Mouse (Mus musculus): ENCODE data around the gene Plekhh3.

Gene Plekhh3

DNA sequence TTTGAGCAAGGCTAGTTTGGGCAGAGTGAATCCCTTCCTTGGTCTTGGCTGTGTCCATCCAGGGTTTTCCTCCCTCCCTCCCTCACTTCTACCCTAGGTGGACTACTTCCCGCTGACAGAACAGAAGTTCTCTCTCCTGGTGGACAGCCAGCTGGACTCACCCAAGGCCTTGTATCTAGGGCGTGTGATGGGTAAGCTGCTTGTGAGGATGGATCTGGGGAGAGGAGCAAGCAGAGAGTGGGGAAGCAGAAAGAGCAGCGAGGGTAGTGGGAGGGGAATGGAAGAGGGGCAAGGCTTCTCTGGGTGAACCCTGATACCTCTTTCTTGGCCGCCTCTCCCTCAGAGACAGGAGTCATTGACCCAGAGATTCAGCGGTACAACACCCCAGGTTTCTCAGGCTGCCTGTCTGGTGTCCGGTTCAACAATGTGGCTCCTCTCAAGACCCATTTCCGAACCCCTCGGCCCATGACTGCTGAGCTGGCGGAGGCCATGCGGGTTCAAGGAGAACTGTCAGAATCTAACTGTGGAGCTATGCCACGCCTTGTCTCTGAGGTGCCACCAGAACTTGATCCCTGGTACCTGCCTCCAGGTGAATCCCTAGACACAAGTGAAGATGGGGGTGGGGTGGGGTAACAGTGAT is 17.1 kb upstream of the Plekhh3 start:
- in situ Hi-C loops (cut with MboI, MseI), result loop anchor here in 1 of 2 experiments (10.0 kb wide), 1 partner anchor 213 kb away; the partner anchor contains the start of gene Cavin1

DNA sequence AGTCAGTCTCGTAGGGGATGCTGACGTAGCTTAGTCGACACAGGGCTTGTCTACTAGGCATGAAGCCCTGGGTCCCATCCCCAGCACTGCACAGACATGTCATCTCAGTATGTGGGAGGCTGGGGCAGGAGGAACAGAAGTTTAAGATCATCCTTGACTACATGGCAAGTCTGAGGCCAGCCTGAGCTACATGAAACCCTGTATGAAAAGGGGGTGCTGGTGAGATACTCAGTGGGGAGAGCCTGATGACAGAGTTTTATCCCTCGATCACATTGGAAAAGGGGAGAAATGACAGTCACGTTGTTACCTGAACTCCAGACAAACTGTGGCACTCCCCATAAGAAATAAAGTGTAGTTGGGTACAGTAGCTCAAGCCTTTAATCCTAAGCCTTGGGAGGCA is 16.4 kb upstream of the Plekhh3 start:
- in situ Hi-C loops (cut with MboI, MseI), result loop anchor here in 1 of 2 experiments (10.0 kb wide), 1 partner anchor 213 kb away; the partner anchor contains the start of gene Cavin1

DNA sequence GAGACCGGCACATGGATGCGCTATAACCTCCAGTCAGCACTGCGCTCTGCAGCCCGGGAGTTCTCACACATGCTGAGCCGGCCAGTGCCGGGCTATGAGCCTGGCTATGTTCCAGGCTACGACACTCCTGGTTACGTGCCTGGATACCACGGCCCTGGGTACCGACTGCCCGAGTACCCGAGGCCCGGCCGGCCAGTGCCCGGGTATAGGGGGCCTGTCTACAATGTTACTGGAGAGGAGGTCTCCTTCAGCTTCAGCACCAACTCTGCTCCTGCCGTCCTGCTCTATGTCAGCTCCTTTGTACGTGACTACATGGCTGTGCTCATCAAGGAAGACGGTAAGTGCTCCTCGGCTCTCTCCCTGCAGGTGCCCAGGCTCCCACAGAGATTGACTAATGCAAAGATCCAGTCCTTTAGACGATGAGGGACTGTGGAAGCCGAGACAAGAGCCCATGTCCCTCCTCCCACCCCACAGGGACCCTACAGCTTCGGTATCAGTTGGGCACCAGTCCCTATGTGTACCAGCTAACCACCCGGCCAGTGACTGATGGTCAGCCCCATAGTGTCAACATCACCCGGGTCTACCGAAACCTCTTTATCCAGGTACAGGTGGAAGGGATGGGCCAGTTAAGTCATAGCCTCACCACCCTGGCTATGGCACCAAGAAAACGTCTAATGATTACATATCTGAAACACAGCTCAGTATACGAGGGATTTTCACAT is 15.5 kb upstream of the Plekhh3 start:
- in situ Hi-C loops (cut with MboI, MseI), result loop anchor here in 1 of 2 experiments (10.0 kb wide), 1 partner anchor 212 kb away; the partner anchor contains the start of gene Cavin1

DNA sequence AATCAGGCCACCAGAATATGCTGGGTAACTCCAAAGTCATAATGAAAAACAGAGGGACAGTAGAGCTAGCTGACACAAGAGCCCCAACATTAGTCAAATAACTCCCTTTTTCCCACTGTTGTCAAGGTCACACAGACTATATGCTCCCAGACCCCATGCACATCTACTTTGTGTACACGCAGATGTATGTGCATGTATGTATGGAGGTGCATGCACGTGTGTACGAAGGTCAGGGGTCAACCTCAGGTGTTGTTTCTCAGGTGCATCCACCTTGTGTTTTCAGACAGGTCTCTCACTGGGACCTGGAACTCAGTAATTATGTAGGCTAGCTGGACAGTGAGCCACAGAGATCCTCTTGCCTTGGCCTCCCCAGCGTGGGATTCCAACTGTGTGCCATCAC is 14.3 kb upstream of the Plekhh3 start:
- in situ Hi-C loops (cut with MboI, MseI), result loop anchor here in 1 of 2 experiments (10.0 kb wide), 1 partner anchor 211 kb away; the partner anchor contains the start of gene Cavin1

DNA sequence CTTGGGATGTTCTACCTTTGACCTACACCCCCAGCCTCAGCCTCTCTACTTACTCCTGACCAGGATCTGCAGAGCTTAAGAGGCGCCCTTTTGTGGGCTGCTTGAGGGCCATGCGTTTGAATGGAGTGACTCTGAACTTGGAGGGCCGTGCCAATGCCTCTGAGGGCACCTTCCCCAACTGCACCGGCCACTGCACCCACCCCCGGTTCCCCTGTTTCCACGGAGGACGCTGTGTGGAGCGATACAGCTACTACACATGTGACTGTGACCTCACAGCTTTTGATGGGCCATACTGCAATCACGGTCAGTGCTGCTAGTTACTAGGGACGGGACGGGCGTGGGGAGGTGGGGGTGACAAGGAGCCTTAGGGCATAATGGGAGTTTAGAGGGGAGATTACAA is 13.8 kb upstream of the Plekhh3 start:
- in situ Hi-C loops (cut with MboI, MseI), result loop anchor here in 1 of 2 experiments (5.0 to 10.0 kb wide), 2 partner anchors 103 to 210 kb away; partner anchors contain the start of genes Cavin1 and Coasy

DNA sequence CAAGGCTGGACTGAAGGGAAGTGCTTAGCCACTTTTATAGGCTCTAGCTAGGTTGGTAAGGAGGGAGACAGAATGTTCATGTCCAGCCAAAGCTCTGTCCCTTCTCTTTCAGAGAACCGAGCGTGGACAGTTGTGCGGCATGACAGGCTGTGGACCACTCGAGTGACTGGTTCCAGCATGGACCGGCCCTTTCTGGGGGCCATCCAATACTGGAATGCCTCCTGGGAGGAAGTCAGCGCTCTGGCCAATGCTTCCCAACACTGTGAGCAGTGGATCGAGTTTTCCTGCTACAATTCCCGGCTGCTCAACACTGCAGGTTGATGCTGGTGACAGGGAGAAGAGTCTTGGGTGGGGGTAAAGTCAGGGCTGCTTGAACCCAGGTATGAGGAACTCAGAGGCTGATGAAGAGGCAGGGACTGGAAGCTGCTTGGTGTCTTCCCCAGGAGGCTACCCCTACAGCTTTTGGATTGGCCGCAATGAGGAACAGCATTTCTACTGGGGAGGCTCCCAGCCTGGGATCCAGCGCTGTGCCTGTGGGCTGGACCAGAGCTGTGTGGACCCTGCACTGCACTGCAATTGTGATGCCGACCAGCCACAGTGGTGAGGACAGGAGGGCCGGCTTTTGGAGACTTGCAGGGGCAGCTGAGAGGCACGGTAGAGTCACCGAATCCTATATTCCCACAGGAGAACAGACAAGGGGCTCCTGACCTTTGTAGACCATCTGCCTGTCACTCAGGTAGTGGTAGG is 11.8 kb upstream of the Plekhh3 start:
- in situ Hi-C loops (cut with MboI, MseI), result loop anchor here in 1 of 2 experiments (5.0 to 10.0 kb wide), 2 partner anchors 101 to 208 kb away; partner anchors contain the start of genes Cavin1 and Coasy

DNA sequence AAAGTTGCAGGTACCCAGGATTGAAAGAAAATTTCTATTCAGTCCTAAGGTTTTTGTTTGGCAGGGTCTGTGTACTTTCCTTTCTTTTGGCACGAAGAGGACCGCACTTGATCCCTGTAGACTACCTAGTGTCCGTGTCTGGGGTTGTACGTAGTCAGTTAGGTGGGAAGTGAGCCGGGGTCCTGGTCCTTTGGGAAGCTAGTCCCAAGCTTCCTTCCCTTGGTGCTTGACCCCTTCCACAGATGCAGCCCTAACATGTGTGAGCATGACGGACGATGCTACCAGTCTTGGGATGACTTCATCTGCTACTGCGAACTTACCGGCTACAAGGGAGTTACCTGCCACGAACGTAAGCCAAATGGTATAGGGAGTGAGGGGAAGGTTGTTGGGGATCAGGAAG is 10.8 kb upstream of the Plekhh3 start:
- in situ Hi-C loops (cut with MboI, MseI), result loop anchor here in 1 of 2 experiments (5.0 to 10.0 kb wide), 2 partner anchors 100 to 207 kb away; partner anchors contain the start of genes Cavin1 and Coasy

DNA sequence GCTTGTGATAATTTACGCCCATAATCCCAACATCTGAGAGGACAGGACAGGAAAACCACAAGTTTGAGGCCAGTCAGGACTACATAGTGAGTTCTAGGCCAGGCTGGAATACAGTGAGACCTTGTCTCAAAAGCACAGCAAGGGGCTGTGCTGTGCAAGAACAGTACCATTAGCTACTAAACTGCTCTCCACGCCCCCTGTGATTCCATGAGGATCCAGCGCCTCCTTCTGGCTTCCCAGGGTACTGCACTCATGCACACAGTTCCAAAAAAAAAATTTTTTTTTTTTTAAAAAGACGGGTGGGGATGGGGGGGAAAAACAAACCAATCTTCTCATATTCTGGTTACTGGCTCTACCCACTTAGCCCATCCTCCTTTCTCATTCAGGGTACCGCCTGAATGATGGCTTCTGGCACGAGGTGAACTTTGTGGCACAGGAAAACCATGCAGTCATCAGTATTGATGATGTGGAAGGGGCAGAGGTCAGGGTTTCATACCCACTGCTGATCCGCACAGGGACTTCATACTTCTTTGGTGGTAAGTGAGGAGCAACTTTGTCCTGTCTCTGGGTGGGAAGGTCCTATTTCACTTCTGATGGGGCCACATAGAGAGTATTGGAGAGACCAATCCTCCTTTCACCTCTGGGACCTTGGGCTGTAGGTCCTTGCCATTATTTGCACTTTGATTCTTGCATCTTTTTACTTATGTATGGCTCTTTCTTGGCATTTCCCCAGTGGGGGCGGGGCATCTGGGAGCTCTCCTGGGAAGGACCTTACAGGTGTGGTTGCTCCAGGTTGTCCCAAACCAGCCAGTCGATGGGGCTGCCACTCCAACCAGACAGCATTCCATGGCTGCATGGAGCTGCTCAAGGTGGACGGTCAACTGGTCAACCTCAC is 9.9 kb upstream of the Plekhh3 start:
- in situ Hi-C loops (cut with MboI, MseI), result loop anchor here in 1 of 2 experiments (5.0 to 10.0 kb wide), 2 partner anchors 99 to 206 kb away; partner anchors contain the start of genes Cavin1 and Coasy

DNA sequence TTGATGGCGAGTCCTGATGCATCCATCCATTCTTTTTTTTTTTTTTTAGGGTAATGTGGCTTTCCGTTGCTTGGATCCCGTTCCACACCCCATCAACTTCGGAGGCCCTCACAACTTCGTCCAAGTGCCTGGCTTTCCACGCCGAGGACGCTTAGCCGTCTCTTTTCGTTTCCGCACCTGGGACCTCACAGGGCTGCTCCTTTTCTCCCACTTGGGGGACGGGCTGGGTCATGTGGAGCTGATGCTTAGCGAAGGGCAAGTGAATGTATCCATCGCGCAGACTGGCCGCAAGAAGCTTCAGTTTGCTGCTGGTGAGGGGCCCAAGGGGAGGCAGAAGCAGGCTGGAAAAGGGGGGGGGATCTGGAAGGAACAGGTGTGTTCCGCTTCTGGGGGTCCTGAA is 9.1 kb upstream of the Plekhh3 start:
- in situ Hi-C loops (cut with MboI, MseI), result loop anchor here in 1 of 2 experiments (5.0 to 10.0 kb wide), 2 partner anchors 98 to 205 kb away; partner anchors contain the start of genes Cavin1 and Coasy

DNA sequence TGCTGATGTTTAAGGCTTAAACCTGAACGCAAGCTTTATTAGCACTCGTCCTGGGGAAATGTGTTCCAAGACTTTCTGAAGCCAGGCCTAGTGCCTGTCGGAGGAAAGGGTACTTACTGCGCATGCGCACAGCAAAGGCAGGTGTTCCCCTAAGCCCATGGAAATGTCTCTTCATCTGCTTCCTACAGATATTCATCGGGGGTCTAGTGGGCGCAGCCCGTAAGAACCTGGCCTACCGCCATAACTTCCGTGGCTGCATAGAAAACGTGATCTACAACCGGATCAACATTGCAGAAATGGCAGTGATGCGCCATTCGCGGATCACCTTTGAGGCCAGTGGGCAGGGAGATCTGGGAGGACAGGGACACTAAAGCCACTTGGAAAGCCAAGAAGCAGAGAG is 8.2 kb upstream of the Plekhh3 start:
- in situ Hi-C loops (cut with MboI, MseI), result no loop called here

DNA sequence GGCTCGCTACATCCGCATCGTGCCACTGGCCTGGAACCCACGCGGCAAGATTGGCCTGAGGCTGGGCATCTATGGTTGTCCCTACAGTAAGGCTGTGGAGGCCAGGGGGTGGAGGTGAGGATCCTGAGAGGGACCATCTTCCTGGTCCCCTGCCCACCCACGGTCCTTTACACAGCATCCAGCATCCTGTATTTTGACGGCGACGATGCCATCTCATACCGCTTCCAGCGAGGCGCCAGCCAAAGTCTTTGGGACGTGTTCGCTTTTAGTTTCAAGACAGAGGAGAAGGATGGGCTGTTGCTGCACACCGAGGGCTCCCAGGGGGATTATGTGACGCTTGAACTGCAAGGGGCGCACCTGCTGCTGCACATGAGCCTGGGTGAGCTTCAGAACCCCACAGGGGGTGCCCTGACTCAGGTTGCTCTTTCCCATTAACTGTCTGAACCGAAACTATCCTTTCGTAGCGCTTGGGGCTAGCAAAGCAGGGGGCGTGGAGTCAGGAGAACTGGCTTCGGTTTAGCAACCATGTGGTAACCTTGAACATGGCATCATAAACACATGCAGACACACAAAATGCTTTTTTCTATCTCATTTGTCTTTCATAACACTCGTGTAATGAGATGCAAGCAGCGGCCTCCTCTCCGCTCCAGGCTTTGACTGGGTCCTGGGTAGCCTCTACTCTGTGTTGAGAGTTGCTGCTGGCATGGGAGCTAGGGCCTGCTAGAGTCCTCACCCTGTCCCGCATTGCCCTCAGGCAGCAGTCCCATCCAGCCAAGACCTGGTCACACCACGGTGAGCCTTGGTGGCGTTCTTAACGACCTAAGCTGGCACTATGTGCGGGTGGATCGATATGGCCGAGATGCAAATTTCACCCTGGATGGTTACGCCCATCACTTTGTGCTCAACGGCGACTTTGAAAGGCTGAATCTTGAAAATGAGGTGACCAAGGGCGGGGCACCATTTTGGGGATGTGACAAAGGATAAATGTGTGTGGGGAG is 7.2 kb upstream of the Plekhh3 start:
- in situ Hi-C loops (cut with MboI, MseI), result no loop called here

DNA sequence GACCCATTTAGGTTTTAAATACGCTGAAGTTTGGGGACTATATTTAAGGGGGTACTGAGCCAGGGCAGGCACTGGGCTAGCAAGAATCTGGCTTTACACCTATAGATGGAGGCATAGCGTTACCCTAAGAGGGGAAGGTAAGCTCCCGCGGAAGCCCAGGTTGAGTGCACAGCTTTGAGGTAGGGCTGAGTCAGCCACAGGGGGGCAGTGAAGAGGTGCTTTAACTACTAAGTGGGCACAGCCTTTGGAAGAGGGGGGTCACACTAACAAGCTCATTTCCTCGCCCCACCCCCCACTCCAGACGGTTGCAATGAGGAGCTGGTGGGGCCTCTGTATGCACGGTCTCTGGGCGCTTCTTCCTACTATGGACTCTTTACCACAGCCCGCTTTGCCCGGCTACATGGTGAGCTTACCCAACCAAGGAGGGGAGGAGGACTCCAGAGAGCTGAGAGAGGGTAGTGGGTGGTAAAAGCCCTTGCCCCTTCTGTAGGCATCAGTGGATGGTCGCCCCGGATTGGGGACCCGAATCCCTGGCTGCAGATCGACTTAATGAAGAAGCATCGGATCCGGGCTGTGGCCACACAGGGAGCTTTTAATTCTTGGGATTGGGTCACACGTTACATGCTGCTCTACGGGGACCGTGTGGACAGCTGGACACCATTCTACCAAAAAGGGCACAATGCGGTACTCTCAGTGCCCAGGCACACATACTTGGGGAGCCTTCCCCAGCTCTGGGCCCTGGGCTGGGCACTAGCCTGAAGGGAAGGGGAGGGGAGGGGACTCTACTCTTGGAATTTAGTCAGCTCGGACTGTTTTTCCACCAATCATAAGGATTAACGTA is 6.0 kb upstream of the Plekhh3 start:
- in situ Hi-C loops (cut with MboI, MseI), result no loop called here

DNA sequence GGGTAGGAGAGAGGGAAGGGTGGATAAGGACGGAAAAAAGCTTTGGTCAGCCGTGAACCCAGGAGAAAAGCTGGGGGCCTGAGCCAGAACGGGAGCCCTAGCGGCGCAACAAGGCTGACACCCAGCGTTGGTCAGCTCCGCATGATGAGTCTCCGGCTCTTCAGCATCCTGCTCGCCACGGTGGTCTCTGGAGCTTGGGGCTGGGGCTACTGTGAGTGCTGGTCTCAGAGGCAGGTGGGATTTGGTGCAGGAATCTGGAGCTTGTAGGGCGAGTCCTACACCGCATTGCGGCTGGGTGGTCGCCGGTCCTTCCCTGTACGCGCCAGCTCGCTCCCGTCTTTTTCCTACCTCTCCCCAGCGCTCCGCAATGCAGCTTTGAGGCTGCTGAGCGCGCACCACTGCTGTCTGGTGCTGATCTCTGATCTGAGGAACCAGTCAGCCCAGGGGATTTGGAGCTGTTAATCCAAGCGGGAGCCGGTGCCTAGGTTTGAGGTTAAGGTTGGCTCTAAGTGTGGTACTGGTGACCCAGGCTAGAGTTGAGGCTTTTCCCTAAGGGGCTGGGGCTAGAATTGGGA is 5.1 kb upstream of the Plekhh3 start:
- in situ Hi-C loops (cut with MboI, MseI), result no loop called here

DNA sequence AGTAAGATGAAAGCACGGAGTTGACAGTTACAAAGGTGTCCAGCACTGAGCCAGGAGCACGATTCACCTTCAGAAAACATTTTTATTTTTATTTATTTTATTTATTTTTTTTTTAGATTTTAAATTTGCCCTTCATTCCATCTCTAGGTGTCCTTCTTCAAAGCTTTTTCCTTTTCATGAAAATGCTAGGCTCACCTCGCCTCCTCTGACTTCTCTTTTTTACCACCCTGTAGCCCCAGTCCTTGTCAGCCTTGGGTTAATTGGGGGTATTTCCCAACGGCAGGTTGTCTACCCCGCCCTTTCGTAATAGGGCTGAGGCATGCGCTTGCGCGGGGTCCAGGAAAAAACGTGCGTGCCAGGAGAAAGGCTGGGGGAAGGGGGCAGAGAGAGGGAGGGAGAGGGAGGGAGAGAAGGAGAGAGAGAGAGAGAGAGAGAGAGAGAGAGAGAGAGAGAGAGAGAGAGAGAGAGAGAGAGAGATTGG is 4.5 kb upstream of the Plekhh3 start:
- in situ Hi-C loops (cut with MboI, MseI), result no loop called here

DNA sequence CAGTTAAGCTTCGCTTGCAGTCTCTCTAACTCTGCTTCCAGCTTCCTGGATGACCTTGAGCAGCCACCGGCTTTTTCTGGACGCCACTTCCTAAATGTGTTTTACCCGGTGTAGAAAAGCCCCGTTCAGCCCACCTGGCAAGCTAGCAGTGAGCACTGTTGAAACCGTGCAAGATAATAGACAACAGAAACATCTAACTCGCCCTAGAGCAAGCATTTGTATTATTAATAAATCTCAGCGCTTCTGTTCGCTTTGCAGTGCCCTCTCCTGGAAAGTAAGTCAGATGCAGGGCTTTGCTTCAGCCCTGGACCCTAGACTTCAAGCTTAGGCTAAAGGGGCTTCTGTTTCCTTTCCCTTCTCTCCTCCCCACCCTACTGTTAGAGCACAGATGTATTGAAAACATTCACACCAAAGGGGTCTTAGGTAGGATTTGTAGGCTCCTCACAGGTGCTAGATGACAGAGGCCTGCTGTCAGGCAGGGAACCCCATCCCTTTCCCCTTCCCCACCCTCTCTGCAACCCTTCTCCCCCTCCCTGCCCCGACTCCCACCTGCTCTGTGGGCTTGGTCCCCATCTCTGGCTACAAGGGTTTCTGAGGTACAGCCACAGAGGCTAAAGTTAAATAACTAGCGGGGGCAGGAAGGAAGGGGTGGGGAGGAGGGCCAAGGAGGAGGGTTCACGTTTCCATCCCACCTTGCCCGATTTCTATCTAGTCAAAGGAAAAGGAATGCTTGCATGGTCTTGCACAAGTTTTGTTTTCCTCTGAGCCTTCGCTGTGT is 3.9 kb upstream of the Plekhh3 start, which contains the start of gene Ccr10:
Gene Ccr10, minus strand, starts transcription at position 593 of the 778 bp plus-strand sequence.
- in situ Hi-C loops (cut with MboI, MseI), result no loop called here

DNA sequence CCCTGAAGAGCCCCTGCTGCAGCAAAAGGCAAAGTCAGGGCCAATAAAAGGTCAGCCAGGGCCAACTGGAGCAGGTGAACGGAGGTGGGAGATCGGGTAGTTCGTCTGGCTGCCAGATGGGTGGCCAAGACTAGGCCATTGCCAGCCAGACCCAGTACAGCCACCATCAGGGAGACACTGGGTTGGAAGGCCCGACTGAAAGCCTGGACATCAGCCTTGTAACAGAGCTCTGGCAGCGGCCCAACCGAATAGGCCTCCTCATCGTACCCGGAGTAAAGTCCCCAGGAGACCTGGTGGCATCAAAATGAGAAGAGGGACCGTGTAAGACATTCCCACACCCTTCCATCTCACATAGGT is 3.2 kb upstream of the Plekhh3 start:
- in situ Hi-C loops (cut with MboI, MseI), result no loop called here
